Mouse (Mus musculus): ENCODE data around the gene Mrps9. TPM values are rescaled to one million over a fixed set of nuclear protein-coding genes. Genes with fewer than 3 reads are reported as not detected.
A peak's percentile ranks its signal among the peaks of the same experiment; 100 is the strongest.
"Not testable (repeated sequence)": the region's sequence is repeated elsewhere in the genome, so short reads cannot be mapped to it uniquely, and the experiment has no call there.

Mrps9 gene
- total and polyA plus RNA-seq, 2 experiments from 2014 or later = 41.5 to 85.0 TPM

DNA sequence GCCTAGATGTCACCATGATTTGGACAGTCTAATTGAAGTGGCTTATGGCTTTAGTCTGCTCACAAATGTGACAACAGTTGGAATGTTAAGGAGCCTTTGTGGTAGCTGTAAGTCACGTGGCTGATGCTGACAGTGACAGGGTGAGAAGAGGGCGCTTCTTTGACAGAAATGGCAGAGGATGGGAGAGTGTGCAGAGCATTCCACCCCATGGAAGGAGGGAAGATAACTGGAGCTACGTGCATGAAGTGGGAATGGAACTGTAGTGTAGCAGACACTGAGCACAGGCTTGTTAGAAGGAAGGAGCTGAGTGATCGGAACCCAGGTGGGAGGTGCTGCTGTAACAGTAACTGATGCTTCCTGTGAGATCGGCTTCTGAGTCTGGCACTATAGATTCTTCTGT is 24.2 kb downstream of the Mrps9 start:
- H3K27ac ChIP-seq (ENCODE audit: low read depth) = no peak overlapping the region
- no peaks in the 10 kb centered on the region for H3K9me3 ChIP-seq (replicated peaks; ENCODE audit: control insufficient read depth, low read length)
- no peak overlapping the region for H3K4me2 ChIP-seq (ENCODE audit: low read depth, low read length)
- no peak overlapping the region for H3K9ac ChIP-seq (replicated peaks; ENCODE audit: low read depth, low read length)
- H3K4me1 ChIP-seq (ENCODE audit: control insufficient read depth, insufficient read depth) = peaks cover 10% of the 10 kb centered on the region; the same call in 1 of the 2 replicates
- peak; percentile 8 for DNase-seq (ENCODE audit: low spot score)
- no peak for TF ChIP-seq CTCF (IDR thresholded peaks at IDR 0.05; ENCODE audit: low read depth)
- TF ChIP-seq EP300 (IDR thresholded peaks at IDR 0.05; ENCODE audit: low read depth) = no peak
- H3K36me3 ChIP-seq (replicated peaks; ENCODE audit: control insufficient read depth, insufficient read depth, low read length) = peaks cover 4% of the 10 kb centered on the region; the same call in 1 of the 2 replicates
- ATAC-seq (ENCODE audit: insufficient read depth, low read depth) = peak; percentile 39; the same call in 1 of the 2 replicates
- H3K4me3 ChIP-seq (ENCODE audit: low read depth, low read length) = no peak overlapping the region
- WGBS = 41% methylated on average over 5 of the region's 5 CpGs
- H3K27me3 ChIP-seq (ENCODE audit: control insufficient read depth, insufficient read depth, low read length) = no peaks in the 10 kb centered on the region

GRCm38 (mm10) chr1:42876463-42877093 is 25.5 kb downstream of the Mrps9 start:
- no peak overlapping the region for H3K27ac ChIP-seq (ENCODE audit: low read depth)
- TF ChIP-seq EP300 (IDR thresholded peaks at IDR 0.05; ENCODE audit: low read depth) = no peak
- no peak for TF ChIP-seq CTCF (IDR thresholded peaks at IDR 0.05; ENCODE audit: low read depth)
- peaks cover 10% of the 10 kb centered on the region; the same call in 1 of the 2 replicates for H3K4me1 ChIP-seq (ENCODE audit: control insufficient read depth, insufficient read depth)
- H3K9ac ChIP-seq (replicated peaks; ENCODE audit: low read depth, low read length) = no peak overlapping the region
- no peaks in the 10 kb centered on the region for H3K9me3 ChIP-seq (replicated peaks; ENCODE audit: control insufficient read depth, low read length)
- no peak for ATAC-seq (ENCODE audit: insufficient read depth, low read depth)
- no peaks in the 10 kb centered on the region for H3K27me3 ChIP-seq (ENCODE audit: control insufficient read depth, insufficient read depth, low read length)
- H3K36me3 ChIP-seq (replicated peaks; ENCODE audit: control insufficient read depth, insufficient read depth, low read length) = peaks cover 5% of the 10 kb centered on the region; the same call in 1 of the 2 replicates
- no peak for DNase-seq (ENCODE audit: low spot score)
- no peak overlapping the region for H3K4me2 ChIP-seq (ENCODE audit: low read depth, low read length)
- H3K4me3 ChIP-seq (ENCODE audit: low read depth, low read length) = no peak overlapping the region
- WGBS = 90% methylated on average over 4 of the region's 4 CpGs

GRCm38 (mm10) chr1:42877264-42877663 is 26.2 kb downstream of the Mrps9 start:
- TF ChIP-seq EP300 (IDR thresholded peaks at IDR 0.05; ENCODE audit: low read depth) (no peak), CTCF (IDR thresholded peaks at IDR 0.05; ENCODE audit: low read depth) (no peak)
- WGBS = 76% methylated on average over 10 of the region's 10 CpGs
- no peak for ATAC-seq (ENCODE audit: insufficient read depth, low read depth)
- Histone ChIP-seq H3K4me2 (ENCODE audit: low read depth, low read length) (no peak overlapping the region), H3K27ac (ENCODE audit: low read depth) (no peak overlapping the region), H3K9ac (replicated peaks; ENCODE audit: low read depth, low read length) (no peak overlapping the region), H3K4me3 (ENCODE audit: low read depth, low read length) (no peak overlapping the region), H3K4me1 (ENCODE audit: control insufficient read depth, insufficient read depth) (peaks cover 10% of the 10 kb centered on the region; the same call in 1 of the 2 replicates), H3K36me3 (replicated peaks; ENCODE audit: control insufficient read depth, insufficient read depth, low read length) (peaks cover 5% of the 10 kb centered on the region; the same call in 1 of the 2 replicates), H3K27me3 (ENCODE audit: control insufficient read depth, insufficient read depth, low read length) (no peaks in the 10 kb centered on the region), H3K9me3 (replicated peaks; ENCODE audit: control insufficient read depth, low read length) (no peaks in the 10 kb centered on the region)
- DNase-seq (ENCODE audit: low spot score) = no peak

GRCm38 (mm10) chr1:42878851-42879250 is 27.8 kb downstream of the Mrps9 start:
- WGBS = 90% methylated on average over 5 of the region's 5 CpGs

DNA sequence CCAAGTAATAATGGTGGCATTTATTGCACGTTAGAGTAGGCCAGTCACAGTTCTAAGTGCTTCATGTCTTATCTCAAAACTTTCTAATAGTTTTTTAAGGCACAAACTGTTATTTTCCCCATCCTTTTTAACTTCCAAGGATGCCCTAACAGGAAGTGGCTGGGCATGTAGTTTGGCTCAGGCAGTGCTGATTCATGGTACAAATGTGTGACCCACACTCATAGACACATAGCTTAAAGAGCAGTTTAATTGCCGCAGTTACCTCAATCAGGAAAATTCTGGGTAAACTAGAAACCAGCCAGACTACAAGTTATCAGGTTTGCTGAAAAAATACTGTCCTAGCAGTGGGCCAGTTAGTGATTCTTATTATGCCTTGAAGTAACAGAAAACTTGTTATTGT is 31.2 kb downstream of the Mrps9 start:
- TF ChIP-seq EP300 (IDR thresholded peaks at IDR 0.05; ENCODE audit: low read depth) (no peak), CTCF (IDR thresholded peaks at IDR 0.05; ENCODE audit: low read depth) (no peak)
- Histone ChIP-seq H3K36me3 (replicated peaks; ENCODE audit: control insufficient read depth, insufficient read depth, low read length) (peaks cover 5% of the 10 kb centered on the region; the same call in 1 of the 2 replicates), H3K9ac (replicated peaks; ENCODE audit: low read depth, low read length) (no peak overlapping the region), H3K4me3 (ENCODE audit: low read depth, low read length) (no peak overlapping the region), H3K4me1 (ENCODE audit: control insufficient read depth, insufficient read depth) (no peaks in the 10 kb centered on the region), H3K27me3 (ENCODE audit: control insufficient read depth, insufficient read depth, low read length) (no peaks in the 10 kb centered on the region), H3K27ac (ENCODE audit: low read depth) (no peak overlapping the region), H3K4me2 (ENCODE audit: low read depth, low read length) (no peak overlapping the region), H3K9me3 (replicated peaks; ENCODE audit: control insufficient read depth, low read length) (no peaks in the 10 kb centered on the region)
- ATAC-seq (ENCODE audit: insufficient read depth, low read depth) (no peak), DNase-seq (ENCODE audit: low spot score) (no peak)
- 90% methylated on average over 2 of the region's 2 CpGs for WGBS

More at GRCm38 (mm10) chr1:42878851-42879250, 27.8 kb downstream of the Mrps9 start:
- ATAC-seq (ENCODE audit: insufficient read depth, low read depth) (no peak), DNase-seq (ENCODE audit: low spot score) (no peak)
- H3K9ac ChIP-seq (replicated peaks; ENCODE audit: low read depth, low read length) = no peak overlapping the region
- H3K36me3 ChIP-seq (replicated peaks; ENCODE audit: control insufficient read depth, insufficient read depth, low read length) = peaks cover 5% of the 10 kb centered on the region; the same call in 1 of the 2 replicates
- no peak overlapping the region for H3K27ac ChIP-seq (ENCODE audit: low read depth)
- peaks cover 10% of the 10 kb centered on the region; the same call in 1 of the 2 replicates for H3K4me1 ChIP-seq (ENCODE audit: control insufficient read depth, insufficient read depth)
- TF ChIP-seq EP300 (IDR thresholded peaks at IDR 0.05; ENCODE audit: low read depth) (no peak), CTCF (IDR thresholded peaks at IDR 0.05; ENCODE audit: low read depth) (no peak)
- no peak overlapping the region for H3K4me2 ChIP-seq (ENCODE audit: low read depth, low read length)
- H3K4me3 ChIP-seq (ENCODE audit: low read depth, low read length) = no peak overlapping the region
- H3K9me3 ChIP-seq (replicated peaks; ENCODE audit: control insufficient read depth, low read length) = no peaks in the 10 kb centered on the region
- H3K27me3 ChIP-seq (ENCODE audit: control insufficient read depth, insufficient read depth, low read length) = no peaks in the 10 kb centered on the region

- not testable (repeated sequence) for H3K9me3 ChIP-seq (replicated peaks; ENCODE audit: control insufficient read depth, low read length); DNase-seq (ENCODE audit: low spot score); H3K4me1 ChIP-seq (ENCODE audit: control insufficient read depth, insufficient read depth); H3K27me3 ChIP-seq (ENCODE audit: control insufficient read depth, insufficient read depth, low read length); H3K9ac ChIP-seq (replicated peaks; ENCODE audit: low read depth, low read length); H3K4me2 ChIP-seq (ENCODE audit: low read depth, low read length); ATAC-seq (ENCODE audit: insufficient read depth, low read depth); H3K27ac ChIP-seq (ENCODE audit: low read depth); H3K4me3 ChIP-seq (ENCODE audit: low read depth, low read length)
- WGBS = no CpG with 5 or more reads among the region's 2 CpGs
- H3K36me3 ChIP-seq (replicated peaks; ENCODE audit: control insufficient read depth, insufficient read depth, low read length) = peaks cover 15% of the 10 kb centered on the region; the same call in 1 of the 2 replicates
These were observed 32.4 kb downstream of the Mrps9 start for GRCm38 (mm10) chr1:42883418-42883817.

Measured in heart, postnatal 0 days (tissue).